Mouse (Mus musculus) ES-Bruce4 (cell line): ENCODE measurements around the gene Dnah3. TPM values are rescaled to one million over a fixed set of nuclear protein-coding genes. Genes with fewer than 3 reads are reported as not detected.

Experiments used
- H3K27ac ChIP-seq: 2 replicates; pipeline ENCODE4 v1.5.1; 2012; ENCODE audit warnings: low read length, inconsistent platforms; ENCODE audit not compliant: insufficient read depth
- H3K27me3 ChIP-seq: 2 replicates; pipeline ENCODE4 v1.6.1; 2012; ENCODE audit warnings: mild to moderate bottlenecking, low read length, inconsistent platforms; ENCODE audit not compliant: control insufficient read depth, poor library complexity, insufficient read depth, severe bottlenecking
- H3K36me3 ChIP-seq: 2 replicates; pipeline ENCODE4 v1.6.1; 2012; ENCODE audit warnings: inconsistent platforms, mild to moderate bottlenecking, low read length, moderate library complexity; ENCODE audit not compliant: control insufficient read depth, poor library complexity, insufficient read depth, severe bottlenecking
- H3K4me1 ChIP-seq: one replicate; pipeline ENCODE4 v1.8.1; 2011; ENCODE audit warnings: low read length; ENCODE audit not compliant: control insufficient read depth, insufficient read depth
- H3K4me3 ChIP-seq: 2 replicates; pipeline ENCODE4 v1.5.1; 2011; ENCODE audit warnings: low read depth, mild to moderate bottlenecking, low read length
- H3K9ac ChIP-seq: 2 replicates; pipeline ENCODE4 v1.6.1; 2012; ENCODE audit warnings: low read depth, mild to moderate bottlenecking, inconsistent platforms; ENCODE audit not compliant: poor library complexity, severe bottlenecking
- H3K9me3 ChIP-seq: replicated peaks from 2 replicates; pipeline ENCODE4 v1.6.1; 2012; ENCODE audit warnings: mild to moderate bottlenecking, low read length, inconsistent platforms; ENCODE audit not compliant: control insufficient read depth, poor library complexity, insufficient read depth, severe bottlenecking
- CTCF ChIP-seq: IDR thresholded peaks from one replicate; pipeline ENCODE4 v1.8.1; 2011; ENCODE audit warnings: low read depth, low read length
- EP300 ChIP-seq: IDR thresholded peaks from 2 replicates; pipeline ENCODE4 v1.6.1; 2011; ENCODE audit warnings: low read depth, low read length; ENCODE audit not compliant: insufficient read depth
- POLR2A ChIP-seq: IDR thresholded peaks from one replicate; pipeline ENCODE4 v1.8.1; 2011; ENCODE audit warnings: low read length; ENCODE audit not compliant: insufficient read depth
- polyA plus RNA-seq: library from polyadenylated mRNA; stranded (reverse); fragments of >200 nt; gene quantifications from 2 replicates; pipeline ENCODE4 v1.2.4, GENCODE M21; 2011; ENCODE audit warnings: low read depth; ENCODE audit not compliant: missing spikeins, insufficient read depth, insufficient read length

The Dnah3 gene
- polyA plus RNA-seq, 1 experiment: not detected

- no peaks in the 10 kb centered on the region for H3K9me3 ChIP-seq
- H3K4me3 ChIP-seq: no peak overlapping the region
- no peaks in the 10 kb centered on the region for H3K27me3 ChIP-seq
- H3K9ac ChIP-seq: no peak overlapping the region
- no peak for TF ChIP-seq POLR2A
- H3K4me1 ChIP-seq: no peaks in the 10 kb centered on the region
- no peak overlapping the region for H3K27ac ChIP-seq
- no peaks in the 10 kb centered on the region for H3K36me3 ChIP-seq
Observed at GRCm38 (mm10) chr7:119937036-119937435, 158.0 kb downstream of the Dnah3 start.

- no peaks in the 10 kb centered on the region for H3K27me3 ChIP-seq
- H3K36me3 ChIP-seq: no peaks in the 10 kb centered on the region
- no peak overlapping the region for H3K4me3 ChIP-seq
- no peak overlapping the region for H3K9ac ChIP-seq
- TF ChIP-seq POLR2A (no peak), CTCF (no peak), EP300 (no peak)
- no peaks in the 10 kb centered on the region for H3K9me3 ChIP-seq
- no peak overlapping the region for H3K27ac ChIP-seq
- H3K4me1 ChIP-seq: no peaks in the 10 kb centered on the region
Observed at GRCm38 (mm10) chr7:119936321-119936720, 158.8 kb downstream of the Dnah3 start.

- Histone ChIP-seq H3K27ac (no peak overlapping the region), H3K9me3 (no peaks in the 10 kb centered on the region), H3K9ac (no peak overlapping the region), H3K27me3 (no peaks in the 10 kb centered on the region), H3K4me1 (no peaks in the 10 kb centered on the region), H3K36me3 (no peaks in the 10 kb centered on the region), H3K4me3 (no peak overlapping the region)
- TF ChIP-seq EP300 (no peak), CTCF (no peak), POLR2A (no peak)
Observed at GRCm38 (mm10) chr7:119928783-119929440, 166.2 kb downstream of the Dnah3 start.

GRCm38 (mm10) chr7:119921054-119921453 is 174.0 kb downstream of the Dnah3 start:
- Histone ChIP-seq H3K27ac (no peak overlapping the region), H3K27me3 (no peaks in the 10 kb centered on the region), H3K36me3 (no peaks in the 10 kb centered on the region), H3K9me3 (no peaks in the 10 kb centered on the region), H3K9ac (no peak overlapping the region), H3K4me1 (no peaks in the 10 kb centered on the region), H3K4me3 (no peak overlapping the region)
- TF ChIP-seq POLR2A: no peak
- TF ChIP-seq CTCF: no peak
- no peak for TF ChIP-seq EP300

- no peaks in the 10 kb centered on the region for H3K36me3 ChIP-seq
- no peak overlapping the region for H3K4me3 ChIP-seq
- no peaks in the 10 kb centered on the region for H3K4me1 ChIP-seq
- no peak for TF ChIP-seq CTCF
- TF ChIP-seq POLR2A: no peak
- TF ChIP-seq EP300: no peak
- no peak overlapping the region for H3K27ac ChIP-seq
- H3K27me3 ChIP-seq: no peaks in the 10 kb centered on the region
- no peak overlapping the region for H3K9ac ChIP-seq
- H3K9me3 ChIP-seq: no peaks in the 10 kb centered on the region
Observed at GRCm38 (mm10) chr7:119920457-119920856, 174.6 kb downstream of the Dnah3 start.

- no peaks in the 10 kb centered on the region for H3K4me1 ChIP-seq
- H3K36me3 ChIP-seq: no peaks in the 10 kb centered on the region
- H3K9me3 ChIP-seq: no peaks in the 10 kb centered on the region
- H3K4me3 ChIP-seq: no peak overlapping the region
- H3K27me3 ChIP-seq: no peaks in the 10 kb centered on the region
- no peak overlapping the region for H3K27ac ChIP-seq
- no peak overlapping the region for H3K9ac ChIP-seq
- TF ChIP-seq EP300 (no peak), CTCF (no peak), POLR2A (no peak)
Observed at GRCm38 (mm10) chr7:119911727-119912126, 183.4 kb downstream of the Dnah3 start.
